Mouse (Mus musculus) embryo, embryonic 10 days (tissue): ENCODE results near the gene Olfr826.
"Not testable (repeated sequence)": the region's sequence is repeated elsewhere in the genome, so short reads cannot be mapped to it uniquely, and the experiment has no call there.

Source experiments
- DNase-seq: peaks from one replicate; pipeline ENCODE4 v3.0.0-alpha.2; 2015; ENCODE audit warnings: low spot score

Olfr826 gene

DNA sequence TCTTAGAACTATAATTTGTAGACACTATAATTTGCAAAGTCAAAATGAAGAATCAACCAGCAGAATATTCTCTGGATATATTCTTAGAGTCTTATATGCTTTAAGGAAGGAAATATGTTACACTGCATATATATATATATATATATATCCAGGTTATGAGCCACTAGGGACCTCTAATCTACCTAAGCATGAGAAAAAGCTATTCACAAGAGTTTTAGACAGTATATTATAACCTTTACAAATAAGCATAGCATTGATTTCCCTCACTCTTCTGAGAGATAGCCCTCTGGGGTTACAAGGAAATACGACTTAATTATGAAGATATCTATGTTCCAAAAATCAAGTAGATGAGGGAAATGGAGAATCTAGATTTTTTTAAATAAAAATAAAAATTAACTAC is at the start of gene Olfr826:
Gene Olfr826 (minus strand): TSS at position 101 of the 400 bp plus-strand sequence.
- DNase-seq = no peak

- no peak for DNase-seq
These were observed 48.1 kb upstream of the Olfr826 start for GRCm38 (mm10) chr10:130232117-130232516.

DNA sequence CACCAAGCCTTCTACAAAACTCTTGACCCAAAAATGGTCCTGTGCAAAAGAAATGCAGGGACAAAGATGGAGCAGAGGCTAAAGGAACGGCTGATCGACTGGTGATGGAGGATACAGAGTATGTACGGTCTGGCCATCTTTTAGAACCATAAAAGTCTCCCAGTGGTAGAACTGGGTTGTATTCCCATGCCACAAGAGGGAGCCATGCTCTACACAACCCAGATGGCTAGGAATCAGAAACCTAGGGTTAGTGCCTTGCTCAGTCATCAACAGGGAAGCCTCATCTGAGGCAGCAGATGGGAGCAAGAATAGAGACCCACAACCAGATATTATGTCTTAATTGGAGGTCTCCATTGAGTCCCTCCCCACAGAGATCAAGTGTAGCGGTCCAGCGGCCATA is 45.6 kb upstream of the Olfr826 start:
- peak; percentile 46 for DNase-seq

- DNase-seq = peak; percentile 85
These were observed 44.3 kb upstream of the Olfr826 start for GRCm38 (mm10) chr10:130228246-130228645.

- DNase-seq = no peak
These were observed 41.0 kb upstream of the Olfr826 start for GRCm38 (mm10) chr10:130225034-130225433.

DNA sequence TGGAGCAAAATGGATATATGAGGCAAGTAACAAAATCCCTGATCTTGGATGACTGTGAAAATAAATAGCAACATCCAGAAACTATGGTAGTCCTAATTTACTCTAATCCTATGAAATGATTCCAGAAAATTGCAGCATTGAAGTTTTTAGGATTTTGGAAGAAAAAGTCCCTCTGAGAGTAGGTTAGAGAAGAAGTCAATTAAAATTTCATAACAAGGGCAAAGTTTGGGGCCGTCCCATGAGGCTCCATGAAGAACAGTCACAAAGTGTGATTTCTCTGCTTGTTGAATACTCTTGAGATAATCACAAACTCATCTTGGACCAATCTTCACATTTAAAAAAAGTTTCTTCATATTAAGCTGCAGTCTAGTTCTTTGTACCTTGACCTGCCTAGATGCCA is 30.3 kb upstream of the Olfr826 start, which contains the start of gene Olfr827:
Gene Olfr827 (minus strand): TSS at position 101 of the 400 bp plus-strand sequence.
- DNase-seq = no peak

- DNase-seq = no peak
These were observed 17.3 kb downstream of the Olfr826 start, which contains the start of gene Olfr825 for GRCm38 (mm10) chr10:130166666-130167065. Olfr825 (minus strand) TSS chr10:130166766.

- DNase-seq = no peak
These were observed 18.8 kb downstream of the Olfr826 start for GRCm38 (mm10) chr10:130165196-130165595.

- no peak for DNase-seq
These were observed 39.9 kb downstream of the Olfr826 start for GRCm38 (mm10) chr10:130144121-130144520.

DNA sequence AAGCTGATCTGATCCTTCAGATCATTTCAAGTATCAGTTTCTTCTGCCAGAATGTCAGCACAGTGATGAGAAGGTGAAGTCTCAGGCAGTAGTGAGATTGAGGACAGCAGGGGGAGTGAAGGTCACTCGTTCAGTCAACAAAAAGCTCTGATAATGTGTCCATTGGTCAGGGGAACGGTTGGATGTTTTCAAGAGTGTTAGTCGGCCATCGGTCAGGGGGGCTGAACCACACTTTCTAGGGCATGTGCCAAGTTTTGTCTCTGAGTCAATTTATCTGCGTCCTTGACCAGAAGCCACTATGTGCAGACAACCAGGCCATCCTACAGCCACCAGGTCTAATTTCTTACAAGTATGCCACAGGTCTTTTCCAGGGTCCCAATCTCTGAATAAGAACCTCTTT is 41.5 kb downstream of the Olfr826 start:
- DNase-seq = not testable (repeated sequence)

DNA sequence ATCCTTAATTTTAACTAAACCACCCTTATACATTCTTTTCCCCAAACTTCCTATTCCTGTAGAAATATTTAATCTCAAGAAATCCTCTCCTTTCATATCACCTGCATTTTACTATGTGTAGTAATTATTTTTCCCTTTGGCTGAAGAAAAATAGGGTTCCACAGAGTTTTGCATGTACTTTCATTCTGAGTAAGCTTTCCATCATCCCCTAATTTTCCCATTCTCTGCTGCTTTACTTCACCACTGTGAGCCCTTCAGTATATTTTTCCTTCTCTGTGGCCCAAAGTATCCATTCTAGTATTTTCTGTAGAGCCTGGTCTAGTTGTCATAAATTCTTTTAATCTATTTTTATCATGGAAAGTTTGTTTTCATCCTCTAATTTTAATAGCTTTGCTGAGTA is 49.2 kb downstream of the Olfr826 start:
- DNase-seq = no peak

- DNase-seq = not testable (repeated sequence)
These were observed 54.1 kb downstream of the Olfr826 start, which contains the start of gene Olfr824 for GRCm38 (mm10) chr10:130129900-130130299. Olfr824 (minus strand) TSS chr10:130130000.
